Mouse (Mus musculus) lung, adult 2 months (tissue): ENCODE measurements at regions not wholly inside any gene's neighbourhood (a gene's known extent, or its start where the extent isn't known, plus 50 kb on each side); places are given as distances from the start of the nearest gene placed in this dataset.

Experiments
- CTCF ChIP-seq: fragments of 200-500 bp; IDR thresholded peaks from 2 replicates; pipeline ENCODE4 v1.5.1; 2011; ENCODE audit warnings: mild to moderate bottlenecking, low read length, control low read depth; ENCODE audit not compliant: insufficient read depth
- POLR2A ChIP-seq: fragments of 200-500 bp; IDR thresholded peaks from 2 replicates; pipeline ENCODE4 v1.6.1; 2011; ENCODE audit warnings: low read depth, mild to moderate bottlenecking, control low read depth, low read length, borderline replicate concordance; ENCODE audit errors: extremely low read depth

- TF ChIP-seq POLR2A (no peak), CTCF (no peak)
Measured at GRCm38 (mm10) chr1:193870731-193871130, 500.6 kb upstream of the Camk1g start.
